Mouse (Mus musculus) adipocyte (in vitro differentiated cells): ENCODE measurements around the gene Tspyl4.
"Not testable (repeated sequence)": the region's sequence is repeated elsewhere in the genome, so short reads cannot be mapped to it uniquely, and the experiment has no call there.

Experiments used
- DNase-seq: peaks from one replicate; pipeline ENCODE4 v3.0.0-alpha.2; 2016; ENCODE audit warnings: low spot score

The Tspyl4 gene

DNA sequence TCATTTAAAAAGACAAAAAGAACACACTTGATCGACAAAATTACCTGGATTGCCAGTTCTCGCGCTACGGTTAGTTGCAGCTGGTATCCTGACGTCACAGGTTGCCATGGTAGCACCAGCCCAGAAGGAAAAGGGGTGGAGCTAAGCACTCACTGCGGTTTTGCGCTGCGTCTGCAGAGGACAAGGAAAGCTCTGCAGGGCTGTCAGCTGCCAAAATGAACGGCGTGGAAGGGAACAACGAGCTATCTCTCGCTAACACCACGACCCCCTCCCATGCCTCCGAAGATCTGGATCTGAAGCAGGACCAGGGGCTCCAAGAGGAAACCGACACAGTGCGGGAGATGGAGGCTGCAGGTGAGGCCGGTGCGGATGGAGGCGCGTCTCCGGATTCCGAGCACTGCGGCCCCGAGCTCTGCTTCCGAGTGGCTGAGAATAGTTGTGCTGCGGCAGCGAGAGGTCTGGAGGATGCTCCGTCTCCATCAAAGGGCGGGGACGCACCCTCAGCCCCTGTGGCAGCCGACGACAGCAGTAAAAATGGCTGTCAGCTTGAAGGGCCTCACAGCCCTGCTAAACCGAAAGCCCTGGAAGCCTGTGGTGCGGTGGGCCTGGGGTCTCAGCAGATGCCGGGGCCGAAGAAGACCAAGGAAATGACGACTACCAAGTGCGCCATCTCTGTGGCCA, at the start of gene Tspyl4:
Gene Tspyl4 (plus strand): TSS at position 144 of the 681 bp plus-strand sequence.
- DNase-seq, result peak; percentile 92

DNA sequence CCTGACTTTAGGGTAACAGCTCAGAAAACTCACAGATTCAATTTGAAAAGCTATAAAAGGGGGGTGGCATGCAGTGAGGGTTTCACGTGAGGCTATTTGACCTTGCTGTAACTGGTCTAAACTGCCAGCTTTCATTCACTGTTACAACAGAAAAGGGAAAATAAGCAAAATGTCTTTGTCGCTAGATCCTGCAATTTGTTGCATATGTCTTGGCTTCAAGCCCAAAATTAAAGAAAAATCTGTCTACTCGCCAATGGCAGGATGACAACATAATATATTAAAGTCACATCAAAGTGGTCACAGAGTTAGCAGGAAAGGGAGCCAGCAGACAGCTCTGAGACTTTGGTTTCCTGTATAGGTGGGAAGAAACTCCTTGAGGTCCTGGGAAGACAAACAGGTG, 49.5 kb upstream of the Tspyl4 start:
- DNase-seq, result peak; percentile 55

DNA sequence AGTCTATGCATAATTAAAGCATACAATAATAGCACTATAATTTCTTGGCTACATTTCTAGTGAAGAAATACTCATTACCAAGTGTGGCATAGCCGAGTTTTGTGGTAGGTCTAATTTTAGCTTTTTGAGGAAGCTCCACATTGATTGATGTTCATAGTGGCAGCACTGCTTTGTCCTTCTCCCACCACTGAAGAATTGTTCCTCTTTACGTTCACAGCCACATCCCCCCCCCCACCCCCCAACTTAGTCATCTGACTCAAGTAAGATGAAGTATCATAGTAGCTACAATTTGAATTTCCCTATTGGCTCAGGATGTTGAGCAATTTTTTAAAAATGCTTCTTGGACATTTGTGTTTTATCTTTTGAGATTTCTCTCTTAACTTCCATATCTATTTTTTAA, 47.6 kb upstream of the Tspyl4 start:
- no peak for DNase-seq

DNA sequence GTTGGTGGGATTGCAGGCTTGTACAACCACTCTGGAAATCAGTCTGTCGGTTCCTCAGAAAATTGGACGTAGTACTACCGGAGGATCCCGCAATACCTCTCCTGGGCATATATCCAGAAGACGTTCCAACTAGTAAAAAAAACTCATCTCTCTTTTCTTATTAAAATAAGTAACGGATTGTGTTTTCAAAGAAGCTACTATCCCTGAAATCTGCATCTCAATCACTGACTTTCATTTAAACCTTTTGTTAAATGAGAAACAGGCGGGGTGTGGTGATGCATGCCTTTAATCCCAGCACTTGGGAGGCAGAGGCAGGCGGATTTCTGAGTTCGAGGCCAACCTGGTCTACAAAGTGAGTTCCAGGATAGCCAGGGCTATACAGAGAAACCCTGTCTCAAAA, 44.4 kb upstream of the Tspyl4 start:
- not testable (repeated sequence) for DNase-seq

DNA sequence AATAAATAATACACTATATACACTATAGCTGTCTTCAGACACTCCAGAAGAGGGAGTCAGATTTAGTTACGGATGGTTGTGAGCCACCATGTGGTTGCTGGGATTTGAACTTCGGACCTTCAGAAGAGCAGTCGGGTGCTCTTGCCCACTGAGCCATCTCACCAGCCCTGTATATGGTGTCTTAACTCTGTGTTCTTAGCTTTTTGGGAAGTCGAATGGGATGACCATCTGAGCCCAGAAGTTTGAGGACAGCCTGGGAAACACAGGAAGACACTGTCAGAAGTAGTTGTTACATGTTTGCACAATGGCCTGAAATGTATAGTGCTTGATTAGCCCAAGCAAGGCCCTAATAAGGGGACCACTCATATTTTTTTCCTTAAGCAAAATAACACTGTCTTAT, 32.1 kb upstream of the Tspyl4 start:
- no peak for DNase-seq

DNA sequence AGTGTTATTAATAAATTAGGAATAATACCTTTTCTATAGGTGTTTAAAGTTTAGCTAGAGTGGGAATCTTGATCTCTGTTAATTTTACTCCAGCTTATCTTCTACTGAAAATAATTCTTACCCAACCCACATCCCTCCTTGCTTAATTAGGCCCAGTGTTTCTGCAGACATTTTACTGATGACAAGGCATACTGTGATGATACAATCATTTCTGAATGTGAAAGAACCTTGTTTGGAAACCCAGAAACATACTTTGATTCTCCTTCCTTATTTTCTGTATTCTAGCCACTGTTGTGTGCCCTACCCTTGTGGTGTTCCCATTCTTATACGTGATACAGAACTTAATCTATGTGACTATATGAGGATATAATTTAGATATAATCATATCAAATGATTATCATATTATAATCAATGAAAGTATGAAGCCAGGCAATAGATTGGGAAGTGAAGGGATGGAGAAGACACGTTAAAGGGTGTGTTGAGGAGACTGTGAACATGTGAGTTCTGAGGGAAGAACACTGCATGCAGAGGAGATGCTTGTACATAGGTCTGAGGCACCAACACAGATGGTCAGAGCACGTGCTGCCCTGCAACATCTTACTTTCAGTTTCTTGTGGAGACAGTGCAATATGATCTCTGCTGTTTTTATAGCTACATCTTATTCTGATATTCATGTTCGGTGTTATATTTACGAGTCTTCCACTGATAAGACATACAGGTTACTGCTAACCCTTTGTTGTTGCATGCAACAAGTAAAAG, 29.8 kb upstream of the Tspyl4 start:
- DNase-seq, result no peak

DNA sequence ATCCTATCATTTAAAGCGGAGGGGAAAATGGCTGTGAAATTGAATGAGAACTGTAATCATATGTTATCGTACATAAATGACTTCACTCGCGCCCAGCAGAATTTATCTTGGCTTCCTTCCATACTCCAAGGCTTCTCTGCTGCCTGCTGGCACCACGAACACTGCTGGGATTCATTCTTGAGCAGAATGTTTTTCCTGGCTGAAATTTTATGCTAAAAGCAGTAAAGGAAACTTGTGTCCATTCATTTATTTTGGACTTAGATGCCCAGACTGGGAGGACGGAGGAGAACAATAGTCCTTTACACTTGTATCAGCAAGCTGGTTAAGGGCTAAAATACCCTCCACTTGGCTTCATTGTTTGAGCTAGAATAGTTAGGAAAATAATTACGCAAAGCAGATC, 25.6 kb upstream of the Tspyl4 start:
- DNase-seq, result peak; percentile 77

DNA sequence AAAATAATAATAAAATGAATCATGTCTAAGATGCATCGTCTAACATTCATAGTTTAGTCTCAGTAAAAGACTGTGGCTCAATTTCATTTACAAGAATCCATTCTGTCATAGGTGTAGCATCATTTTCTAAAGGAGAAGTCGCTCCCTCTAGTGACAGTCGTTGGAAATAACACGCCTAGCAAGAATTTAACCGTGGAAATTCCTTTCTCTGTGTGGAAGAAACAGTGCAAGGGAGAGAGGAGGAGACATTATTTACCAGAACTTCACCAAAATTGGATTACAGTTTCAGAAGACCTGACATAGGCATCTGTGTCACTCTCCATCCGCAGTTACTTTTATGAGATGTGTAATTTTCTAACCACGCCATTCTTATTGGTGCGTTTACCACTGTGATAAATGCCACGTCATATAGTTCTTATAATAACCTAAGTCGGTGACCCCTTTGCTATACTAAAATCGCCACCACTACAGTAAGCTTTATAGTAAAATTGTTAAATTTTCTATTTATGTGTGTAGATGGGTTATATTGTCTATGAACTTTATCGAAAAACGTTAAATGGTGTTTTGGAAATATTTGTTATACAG, 16.6 kb upstream of the Tspyl4 start:
- DNase-seq, result peak; percentile 83

DNA sequence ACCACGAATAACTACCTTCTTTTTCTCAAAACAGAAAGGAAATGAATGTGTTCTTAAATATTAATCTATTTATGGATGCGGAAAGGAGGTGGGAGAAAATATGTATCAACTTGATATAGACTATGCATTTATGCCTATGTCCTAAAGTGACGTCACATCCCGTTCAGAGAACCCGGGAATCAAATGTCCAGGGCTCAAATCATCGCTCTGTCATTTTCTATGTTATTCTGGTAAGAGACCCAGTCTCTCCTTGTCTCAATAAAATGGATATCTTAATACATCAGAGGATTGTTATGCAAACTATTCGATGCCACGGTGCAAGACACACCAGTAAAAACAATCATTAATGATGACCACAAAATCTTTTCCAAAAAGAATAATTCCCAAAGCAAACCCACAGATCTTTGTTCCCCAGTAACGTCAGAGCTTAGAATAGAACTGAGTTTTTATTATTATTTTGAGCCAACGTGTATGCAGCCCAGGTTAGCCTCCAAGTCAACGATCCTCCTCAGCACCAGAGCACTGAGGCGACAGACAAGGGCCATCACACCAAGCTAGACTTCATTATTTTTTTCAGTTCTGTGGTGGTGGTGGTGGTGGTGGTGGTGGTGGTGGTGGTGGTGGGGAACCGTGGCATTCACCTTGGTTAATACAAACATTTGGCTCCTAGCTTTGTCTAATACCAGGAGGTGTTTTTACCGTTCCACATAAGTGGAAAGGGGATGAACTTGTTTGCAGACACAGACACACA, 15.9 kb upstream of the Tspyl4 start:
- DNase-seq, result peak; percentile 35

DNA sequence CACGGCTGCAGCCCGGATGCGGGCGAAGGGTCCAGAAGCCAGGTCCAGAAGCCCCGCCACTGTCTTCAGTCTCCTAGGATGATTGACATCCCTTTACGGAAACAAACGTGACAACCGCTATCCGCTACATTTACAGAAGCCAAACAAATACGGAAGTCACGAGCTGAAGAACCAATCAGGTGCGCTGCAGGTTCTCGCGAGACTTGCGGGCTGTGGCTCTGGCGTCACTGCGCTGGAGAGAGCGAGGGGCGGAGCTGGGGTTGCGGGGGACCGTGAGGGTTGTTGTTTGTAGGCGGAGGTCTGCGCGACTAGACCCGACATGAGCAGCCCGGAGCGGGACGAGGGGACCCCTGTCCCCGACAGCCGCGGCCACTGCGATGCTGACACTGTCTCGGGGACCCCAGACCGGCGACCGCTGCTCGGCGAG, 15.3 kb upstream of the Tspyl4 start, which contains the start of gene Tspyl1:
Gene Tspyl1 (plus strand): TSS at position 229 of the 427 bp plus-strand sequence.
- peak; percentile 96 for DNase-seq

DNA sequence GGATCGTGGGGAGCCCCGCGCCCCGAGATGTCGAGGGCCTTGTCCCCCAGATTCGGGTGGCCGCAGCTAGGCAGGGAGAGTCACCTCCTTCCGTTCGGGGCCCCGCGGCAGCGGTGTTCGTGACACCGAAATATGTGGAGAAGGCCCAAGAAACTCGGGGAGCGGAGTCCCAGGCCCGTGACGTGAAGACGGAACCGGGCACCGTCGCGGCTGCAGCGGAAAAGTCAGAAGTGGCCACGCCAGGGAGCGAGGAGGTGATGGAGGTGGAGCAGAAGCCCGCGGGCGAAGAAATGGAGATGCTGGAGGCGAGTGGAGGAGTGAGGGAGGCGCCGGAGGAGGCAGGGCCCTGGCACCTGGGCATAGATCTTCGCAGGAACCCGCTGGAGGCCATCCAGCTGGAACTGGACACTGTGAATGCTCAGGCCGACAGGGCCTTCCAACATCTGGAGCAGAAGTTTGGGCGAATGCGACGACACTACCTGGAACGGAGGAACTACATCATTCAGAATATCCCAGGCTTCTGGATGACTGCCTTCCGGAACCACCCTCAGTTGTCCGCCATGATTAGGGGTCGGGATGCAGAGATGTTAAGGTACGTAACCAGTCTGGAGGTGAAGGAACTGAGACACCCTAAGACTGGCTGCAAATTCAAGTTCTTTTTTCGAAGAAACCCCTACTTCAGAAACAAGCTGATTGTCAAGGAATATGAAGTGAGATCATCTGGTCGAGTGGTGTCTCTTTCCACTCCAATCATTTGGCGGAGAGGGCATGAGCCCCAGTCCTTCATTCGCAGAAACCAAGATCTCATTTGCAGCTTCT, 14.6 kb upstream of the Tspyl4 start:
- DNase-seq, result peak; percentile 67

DNA sequence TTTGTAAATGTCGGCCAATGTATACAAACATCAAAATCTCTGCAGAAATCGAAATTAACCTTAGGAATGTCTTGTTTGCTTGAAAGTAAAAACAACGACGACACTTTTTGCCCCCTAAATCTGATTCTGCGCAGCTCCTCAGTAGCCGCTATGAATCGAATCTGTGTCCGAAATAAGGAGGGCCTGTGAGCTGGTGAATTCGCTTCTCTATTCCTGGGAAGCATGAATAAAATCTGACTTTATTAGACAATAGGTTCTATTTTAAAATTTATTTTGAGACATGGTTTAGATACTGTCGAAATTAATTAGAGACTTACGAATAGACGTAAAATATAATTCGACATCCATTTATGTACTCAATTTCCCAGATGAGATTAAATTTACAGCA, 337 bp upstream of the Tspyl4 start:
- DNase-seq, result peak; percentile 16

DNA sequence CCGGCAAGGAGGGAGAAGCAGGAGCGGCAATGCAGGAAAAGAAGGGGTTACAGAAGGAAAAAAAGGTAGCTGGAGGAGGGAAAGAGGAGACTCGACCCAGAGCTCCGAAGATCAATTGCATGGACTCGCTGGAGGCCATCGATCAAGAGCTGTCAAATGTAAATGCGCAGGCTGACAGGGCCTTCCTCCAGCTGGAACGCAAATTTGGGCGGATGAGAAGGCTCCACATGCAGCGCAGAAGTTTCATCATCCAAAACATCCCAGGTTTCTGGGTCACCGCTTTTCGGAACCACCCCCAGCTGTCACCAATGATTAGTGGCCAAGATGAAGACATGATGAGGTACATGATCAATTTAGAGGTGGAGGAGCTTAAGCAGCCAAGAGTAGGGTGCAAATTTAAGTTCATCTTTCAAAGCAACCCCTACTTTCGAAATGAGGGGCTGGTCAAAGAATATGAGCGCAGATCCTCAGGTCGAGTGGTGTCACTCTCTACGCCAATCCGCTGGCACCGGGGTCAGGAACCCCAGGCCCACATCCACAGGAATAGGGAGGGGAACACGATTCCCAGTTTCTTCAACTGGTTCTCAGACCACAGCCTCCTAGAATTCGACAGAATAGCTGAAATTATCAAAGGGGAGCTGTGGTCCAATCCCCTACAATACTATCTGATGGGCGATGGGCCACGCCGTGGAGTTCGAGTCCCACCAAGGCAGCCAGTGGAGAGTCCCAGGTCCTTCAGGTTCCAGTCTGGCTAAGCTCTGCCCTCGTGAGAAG, 925 bp downstream of the Tspyl4 start:
- DNase-seq, result no peak

DNA sequence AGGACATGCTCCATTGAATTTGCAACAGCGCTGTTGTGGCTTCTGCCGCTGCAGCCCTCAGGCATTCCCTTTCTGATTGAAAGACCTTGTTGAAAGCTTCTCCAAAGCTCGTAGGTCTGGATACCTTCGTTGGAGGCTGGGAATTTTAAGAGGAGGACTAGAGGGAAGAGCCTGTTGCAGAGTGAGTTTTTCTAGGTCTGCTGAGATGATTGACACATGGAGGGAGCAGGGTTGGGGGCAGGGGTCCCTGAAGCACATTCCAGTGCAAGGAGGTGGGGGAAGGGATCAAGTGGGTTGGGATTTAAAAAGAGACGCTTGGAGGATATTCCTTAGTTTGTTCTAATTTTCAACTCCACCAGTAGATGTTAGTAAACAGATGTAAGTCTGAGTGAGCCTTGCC, 3.1 kb downstream of the Tspyl4 start:
- no peak for DNase-seq

DNA sequence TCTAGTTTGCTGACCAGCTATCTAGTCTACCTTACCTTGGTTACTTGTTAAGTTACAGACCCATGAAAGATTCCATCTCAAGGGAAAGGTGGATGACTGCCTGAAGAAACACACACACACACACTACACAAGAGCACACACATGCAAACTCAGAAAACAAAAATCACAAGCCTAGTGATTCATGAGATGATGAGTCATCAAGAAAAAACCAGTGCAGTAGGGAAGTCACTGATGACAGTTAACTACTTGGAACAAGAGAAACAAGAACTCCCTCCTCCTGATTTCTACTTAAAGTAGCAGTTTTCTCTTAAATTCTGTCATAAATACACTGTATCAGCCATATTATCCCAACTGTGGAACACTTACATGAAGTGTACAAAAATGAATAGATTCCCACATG, 9.8 kb downstream of the Tspyl4 start:
- DNase-seq, result no peak

DNA sequence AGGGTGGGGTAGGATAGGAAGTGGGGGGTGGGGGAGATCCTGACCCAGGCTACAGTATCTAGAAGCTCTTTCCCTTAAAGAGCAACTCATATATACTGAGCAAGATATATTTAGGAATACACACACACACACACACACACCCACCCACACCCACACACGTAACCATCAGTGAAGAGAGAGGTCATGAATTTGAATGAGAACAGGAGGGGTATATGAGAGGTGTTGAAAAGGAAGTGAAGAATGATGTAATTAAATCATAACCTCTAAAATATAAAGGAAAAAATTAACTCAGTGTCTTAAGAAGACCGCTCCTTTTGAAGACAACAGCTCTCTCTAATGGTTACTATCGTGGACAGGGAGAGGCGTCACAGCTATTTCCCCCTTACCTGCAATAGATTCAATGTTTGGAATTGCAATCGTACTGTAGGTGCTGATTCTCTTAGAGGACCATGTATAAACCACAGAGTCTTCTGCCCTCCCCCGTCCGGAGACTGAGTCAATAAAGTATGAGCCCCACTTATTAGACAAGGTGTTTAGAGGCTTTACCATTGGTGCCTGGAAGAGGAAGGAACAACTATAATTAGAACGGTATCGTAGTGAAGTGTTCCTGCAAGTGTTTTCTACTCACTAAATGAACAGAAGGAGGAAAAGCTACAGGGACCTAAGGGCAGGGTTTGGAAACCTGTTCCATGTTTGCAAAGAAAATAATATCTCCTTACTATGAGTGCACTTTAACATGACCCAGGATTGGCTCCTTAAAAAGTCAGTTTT, 12.9 kb downstream of the Tspyl4 start:
- DNase-seq, result no peak

DNA sequence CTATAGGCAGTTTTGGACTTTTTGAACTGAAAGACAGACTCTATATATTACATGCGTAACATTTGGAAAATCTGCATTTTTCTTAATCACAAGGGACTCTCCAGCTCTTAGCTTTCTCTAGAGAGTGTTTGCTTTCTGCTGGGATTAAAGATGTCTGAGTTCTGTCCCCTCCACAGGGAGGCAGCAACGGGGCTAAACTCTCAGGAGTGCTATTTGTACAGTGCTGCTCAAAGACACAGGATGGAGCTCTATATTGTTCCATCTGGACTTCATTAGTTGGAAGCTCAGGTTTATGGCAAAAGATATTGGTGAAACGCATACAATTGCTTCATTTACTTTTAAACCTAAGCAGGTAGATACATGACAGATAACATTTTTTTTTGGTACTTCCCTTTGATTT, 15.3 kb downstream of the Tspyl4 start:
- DNase-seq, result no peak

DNA sequence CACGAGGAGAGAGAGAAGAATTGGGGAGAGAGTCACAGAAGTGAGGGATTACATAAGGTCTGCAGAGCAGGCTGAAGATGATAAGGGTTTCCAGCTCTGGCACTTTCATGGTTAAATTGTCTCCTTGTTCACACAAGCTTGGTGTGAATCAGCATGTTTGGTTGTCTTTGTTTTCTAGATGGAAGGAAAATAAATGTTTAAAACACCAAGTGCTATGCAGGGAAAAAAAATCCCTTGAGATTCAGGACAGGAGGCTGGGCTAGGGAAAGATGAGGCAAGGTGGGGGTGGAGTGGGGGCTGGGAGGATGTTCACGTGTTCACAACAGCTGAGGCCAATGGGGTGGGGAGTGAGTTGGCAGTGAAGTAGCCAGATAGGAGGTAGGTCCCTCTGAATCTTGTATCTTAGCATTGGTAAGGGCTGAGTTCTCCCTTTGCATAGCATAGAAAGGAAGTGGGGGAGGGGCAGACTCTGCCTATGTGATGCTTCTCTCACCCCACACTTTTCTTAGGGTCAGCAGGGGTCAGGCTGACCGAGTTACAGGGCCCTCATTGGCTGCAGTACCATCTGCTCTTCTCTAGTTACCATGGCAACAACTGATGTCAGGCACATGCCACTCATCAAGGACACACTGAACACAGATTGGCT, 19.5 kb downstream of the Tspyl4 start:
- no peak for DNase-seq

DNA sequence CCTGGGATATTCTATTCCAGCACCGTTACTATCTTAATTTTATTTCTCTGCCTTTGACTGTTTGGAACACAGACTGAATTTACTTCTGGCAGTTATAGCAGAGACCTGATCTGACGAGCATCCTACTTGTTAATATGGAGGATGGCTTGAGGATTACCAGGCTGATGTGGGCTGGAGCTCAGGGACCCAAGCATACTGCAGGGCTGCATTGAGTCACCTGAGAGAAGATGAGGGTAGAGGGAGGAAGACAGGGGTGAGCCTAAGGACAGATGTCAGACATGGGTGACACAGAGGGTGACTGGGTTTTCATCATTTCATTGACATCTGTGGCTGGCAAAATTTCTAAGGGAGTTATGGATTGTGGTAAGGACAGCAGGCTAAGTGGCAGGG, 20.0 kb downstream of the Tspyl4 start:
- DNase-seq, result no peak

DNA sequence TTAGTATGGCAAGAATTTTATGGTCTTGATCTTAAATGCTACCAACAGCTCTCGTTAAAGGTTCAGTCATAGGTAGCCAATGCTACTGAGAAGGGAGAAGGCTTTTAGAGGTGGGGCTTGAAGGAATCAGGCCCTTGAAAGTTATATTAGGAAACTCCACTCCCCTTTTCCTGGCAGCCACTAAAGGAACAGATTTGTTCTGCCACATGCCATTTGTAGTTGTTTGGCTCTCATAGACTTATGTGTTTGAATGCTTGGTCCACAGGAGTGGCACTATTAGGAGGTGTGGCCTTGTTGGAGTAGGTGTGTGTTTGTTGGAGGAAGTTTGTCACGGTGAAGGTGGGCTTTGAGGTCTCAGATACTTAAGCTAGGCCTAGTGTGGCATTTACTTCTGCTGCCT, 23.6 kb downstream of the Tspyl4 start:
- no peak for DNase-seq
